Mouse (Mus musculus) spleen, adult 2 months (tissue): ENCODE measurements around the gene Dock4. TPM values are rescaled to one million over a fixed set of nuclear protein-coding genes. Genes with fewer than 3 reads are reported as not detected.

ENCODE experiments used
- DNase-seq, 2 experiments: peaks; one replicate each; pipeline versions ENCODE4 v3.0.0 to v3.0.0-alpha.2; 2012 to 2021; ENCODE audit warnings: low spot score in 2 of 2, low read depth in 1 of 2
- H3K27ac ChIP-seq: fragments of 200-500 bp; 2 replicates; pipeline ENCODE4 v1.5.1; 2012; ENCODE audit warnings: low read length, inconsistent platforms; ENCODE audit not compliant: insufficient read depth
- H3K27me3 ChIP-seq: fragments of 200-500 bp; 2 replicates; pipeline ENCODE4 v1.6.1; 2012; ENCODE audit warnings: mild to moderate bottlenecking, moderate library complexity, low read length, inconsistent platforms; ENCODE audit not compliant: control insufficient read depth, insufficient read depth
- H3K36me3 ChIP-seq: fragments of 200-500 bp; 2 replicates; pipeline ENCODE4 v1.6.1; 2012; ENCODE audit warnings: mild to moderate bottlenecking, low read length, inconsistent platforms; ENCODE audit not compliant: control insufficient read depth, insufficient read depth
- H3K4me1 ChIP-seq: fragments of 200-500 bp; 2 replicates; pipeline ENCODE4 v1.6.1; 2011; ENCODE audit warnings: inconsistent platforms; ENCODE audit not compliant: control insufficient read depth, insufficient read depth, insufficient read length
- H3K4me3 ChIP-seq: fragments of 200-500 bp; 2 replicates; pipeline ENCODE4 v1.5.1; 2011; ENCODE audit warnings: mild to moderate bottlenecking, inconsistent platforms; ENCODE audit not compliant: insufficient read depth, insufficient read length; ENCODE audit errors: extremely low read depth
- CTCF ChIP-seq: fragments of 200-500 bp; IDR thresholded peaks from 2 replicates; pipeline ENCODE4 v1.5.1; 2011; ENCODE audit warnings: mild to moderate bottlenecking, inconsistent platforms; ENCODE audit not compliant: insufficient read depth, insufficient read length, insufficient replicate concordance; ENCODE audit errors: extremely low read depth
- POLR2A ChIP-seq: fragments of 200-500 bp; IDR thresholded peaks from 2 replicates; pipeline ENCODE4 v1.6.1; 2011; ENCODE audit warnings: low read depth, low read length, inconsistent platforms
- WGBS: fragments of 180-500 bp; shearing (Covaris S2); methylation state at CpG from one replicate; pipeline ENCODE4 v1.1.7; 2018; 5-methylcytosine and 5-hydroxymethylcytosine counted together
- polyA plus RNA-seq: library from polyadenylated mRNA; depleted of rRNA; stranded (reverse); fragments of >200 nt; gene quantifications from 2 replicates; pipeline ENCODE4 v1.2.3, GENCODE M21; 2012

The Dock4 gene
- polyA plus RNA-seq, 1 experiment = 2.3 TPM

DNA sequence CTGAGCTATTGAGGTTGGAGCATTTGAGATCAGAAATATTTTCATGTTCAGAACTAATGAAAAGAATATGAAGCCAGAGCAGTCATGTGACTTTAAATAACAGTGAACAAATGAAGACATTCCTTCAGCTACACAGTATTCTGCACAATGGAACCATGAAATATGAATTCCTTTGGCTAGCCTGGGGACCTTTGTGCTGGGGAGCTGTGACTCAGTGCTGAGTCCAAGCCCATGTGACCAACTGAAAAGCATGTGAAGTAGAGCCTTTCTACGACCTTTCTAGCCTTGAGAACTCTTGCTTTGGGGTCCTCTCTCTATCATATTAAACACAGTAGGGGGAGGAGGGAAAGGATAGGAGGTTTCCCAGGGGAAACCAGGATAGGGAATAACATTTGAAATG, 327.3 kb downstream of the Dock4 start:
- TF ChIP-seq CTCF = no peak
- TF ChIP-seq POLR2A = no peak
- DNase-seq = no peak
- no peak overlapping the region for H3K4me3 ChIP-seq
- no peaks in the 10 kb centered on the region for H3K4me1 ChIP-seq
- no peak overlapping the region for H3K27ac ChIP-seq
- no peaks in the 10 kb centered on the region for H3K36me3 ChIP-seq
- H3K27me3 ChIP-seq = no peaks in the 10 kb centered on the region
- WGBS = 83% methylated on average over 1 of the region's 1 CpGs

DNA sequence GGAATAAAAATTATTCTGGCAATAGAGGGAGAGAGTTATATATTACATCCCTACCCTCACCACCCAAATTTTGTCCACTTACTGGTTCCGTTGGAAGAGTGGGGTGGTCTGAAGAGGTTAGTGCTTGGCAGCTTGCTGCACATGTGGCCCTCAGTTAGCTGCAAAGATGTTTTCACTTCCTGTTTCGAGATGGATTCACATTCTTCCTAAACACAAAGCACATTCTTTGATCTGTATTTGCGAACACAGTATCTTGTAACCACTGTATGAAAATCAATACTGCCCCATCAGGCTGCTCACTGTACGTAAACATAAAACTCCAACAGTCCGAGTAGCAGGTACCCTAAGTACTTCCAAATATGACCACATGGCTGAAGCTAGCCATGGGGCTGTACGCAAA, 335.8 kb downstream of the Dock4 start:
- Histone ChIP-seq H3K4me3 (no peak overlapping the region), H3K27ac (no peak overlapping the region), H3K36me3 (no peaks in the 10 kb centered on the region), H3K27me3 (no peaks in the 10 kb centered on the region), H3K4me1 (no peaks in the 10 kb centered on the region)
- WGBS = 72% methylated on average over 6 of the region's 6 CpGs
- DNase-seq = no peak
- no peak for TF ChIP-seq CTCF
- TF ChIP-seq POLR2A = no peak

DNA sequence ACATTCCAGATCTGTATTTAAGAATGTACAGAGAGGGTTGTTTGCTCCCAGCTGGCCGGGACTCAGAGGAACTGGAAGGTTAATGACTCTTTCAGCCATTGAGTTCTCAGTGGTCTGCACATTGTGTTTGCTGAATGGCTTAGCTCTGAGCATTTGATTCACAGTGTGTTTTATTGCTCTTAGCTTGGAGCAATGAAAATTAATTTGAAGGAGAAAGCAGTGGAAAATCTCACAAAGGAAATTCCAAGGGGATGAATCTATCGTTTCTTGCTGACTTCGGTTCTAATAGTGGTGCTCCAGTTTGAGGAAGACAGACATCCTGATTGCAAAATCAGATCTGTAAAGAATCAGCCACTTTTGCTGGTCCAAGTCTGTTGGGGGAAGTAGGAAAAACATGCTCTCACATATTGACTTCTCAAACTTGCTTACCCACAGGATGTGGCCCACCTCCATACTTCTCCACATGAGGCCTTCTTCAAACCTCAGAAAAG, 342.9 kb downstream of the Dock4 start:
- Histone ChIP-seq H3K27ac (no peak overlapping the region), H3K4me1 (no peaks in the 10 kb centered on the region), H3K36me3 (no peaks in the 10 kb centered on the region), H3K27me3 (no peaks in the 10 kb centered on the region), H3K4me3 (no peak overlapping the region)
- DNase-seq = no peak
- TF ChIP-seq POLR2A (no peak), CTCF (no peak)
- 10% methylated on average over 3 of the region's 3 CpGs for WGBS

DNA sequence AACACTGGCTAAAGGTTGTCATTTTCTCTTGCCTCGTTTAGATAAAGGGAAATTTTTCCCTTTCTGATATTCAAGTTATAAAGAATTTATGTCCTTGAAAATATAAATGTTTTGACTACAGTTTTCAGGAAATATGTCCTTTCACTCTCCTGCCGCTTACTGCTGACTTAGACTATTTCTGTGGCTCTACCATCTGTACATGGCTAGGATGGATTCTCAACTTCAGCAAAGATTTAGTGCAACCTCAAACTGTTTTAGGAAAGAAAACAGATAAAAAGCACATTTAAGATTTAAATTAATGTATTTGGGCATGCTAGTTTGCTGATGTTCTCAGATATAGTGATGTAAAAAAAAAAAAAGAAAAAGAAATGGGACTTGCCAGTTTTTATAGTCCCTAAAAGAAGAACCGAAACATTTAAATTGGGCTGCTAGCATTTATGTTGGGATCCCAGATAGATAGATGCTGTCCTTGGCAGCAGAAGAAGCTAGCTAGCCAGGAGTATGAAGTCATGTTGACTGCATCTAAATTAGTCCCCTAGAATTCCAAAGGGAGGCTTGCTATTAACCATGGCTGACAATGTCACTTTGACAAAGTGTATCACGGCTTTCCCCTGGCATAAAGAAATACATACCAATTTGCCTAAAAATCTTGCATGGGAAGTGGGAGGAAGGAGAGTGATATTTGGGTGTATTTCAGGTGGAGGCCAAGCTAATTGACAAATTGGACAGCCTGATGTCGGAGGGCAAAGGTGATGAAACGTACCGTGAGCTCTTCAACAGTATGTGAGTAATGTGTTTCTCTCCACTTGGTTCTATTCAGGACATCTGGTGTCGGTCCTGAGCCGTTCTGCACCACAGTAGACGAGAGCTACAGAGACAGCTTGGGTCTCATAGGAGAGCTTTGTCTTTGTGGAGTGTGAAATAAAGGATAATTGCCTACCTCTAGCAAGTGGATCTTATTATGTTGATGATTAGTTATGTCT, 343.9 kb downstream of the Dock4 start:
- Histone ChIP-seq H3K4me1 (no peaks in the 10 kb centered on the region), H3K27me3 (no peaks in the 10 kb centered on the region), H3K36me3 (no peaks in the 10 kb centered on the region), H3K4me3 (no peak overlapping the region), H3K27ac (no peak overlapping the region)
- no peak for DNase-seq
- 89% methylated on average over 10 of the region's 10 CpGs for WGBS
- TF ChIP-seq CTCF (no peak), POLR2A (no peak)

DNA sequence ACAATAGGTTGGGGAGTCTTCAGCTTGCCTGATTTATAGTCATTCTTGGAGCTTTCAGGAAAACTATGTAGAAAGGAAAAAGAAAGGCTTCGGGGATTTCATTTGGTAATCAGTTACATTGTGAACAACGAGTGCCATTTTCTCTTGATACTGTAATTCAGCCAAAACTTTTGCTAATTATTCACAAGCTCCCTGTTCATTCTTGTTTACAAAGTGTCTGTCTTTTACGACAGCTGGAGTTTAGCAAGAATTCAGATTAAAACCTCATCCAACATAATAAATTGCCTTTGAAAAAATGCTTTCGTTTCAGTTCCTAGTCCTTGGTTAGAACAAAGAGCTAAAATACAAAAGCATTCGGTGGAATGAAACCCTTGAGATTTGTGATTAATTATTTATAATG, 345.5 kb downstream of the Dock4 start:
- Histone ChIP-seq H3K36me3 (no peaks in the 10 kb centered on the region), H3K27me3 (no peaks in the 10 kb centered on the region), H3K4me3 (no peak overlapping the region), H3K27ac (no peak overlapping the region), H3K4me1 (no peaks in the 10 kb centered on the region; the same call in 1 of the 2 replicates)
- no peak for DNase-seq
- WGBS = 84% methylated on average over 5 of the region's 5 CpGs
- no peak for TF ChIP-seq POLR2A
- TF ChIP-seq CTCF = no peak

- Histone ChIP-seq H3K4me1 (no peaks in the 10 kb centered on the region; the same call in 1 of the 2 replicates), H3K4me3 (no peak overlapping the region), H3K27ac (no peak overlapping the region), H3K27me3 (no peaks in the 10 kb centered on the region), H3K36me3 (no peaks in the 10 kb centered on the region)
- WGBS = 88% methylated on average over 10 of the region's 10 CpGs
- TF ChIP-seq CTCF (no peak), POLR2A (no peak)
- DNase-seq = no peak
Observed at GRCm38 (mm10) chr12:40792184-40792650, 346.5 kb downstream of the Dock4 start.

GRCm38 (mm10) chr12:40794066-40794465, 348.3 kb downstream of the Dock4 start:
- TF ChIP-seq POLR2A (no peak), CTCF (no peak)
- Histone ChIP-seq H3K27me3 (no peaks in the 10 kb centered on the region), H3K36me3 (no peaks in the 10 kb centered on the region), H3K4me1 (no peaks in the 10 kb centered on the region; the same call in 1 of the 2 replicates), H3K4me3 (no peak overlapping the region), H3K27ac (no peak overlapping the region)
- 91% methylated on average over 11 of the region's 11 CpGs for WGBS
- DNase-seq = no peak
